Mouse (Mus musculus): ENCODE measurements at regions not wholly inside any gene's neighbourhood (a gene's known extent, or its start where the extent isn't known, plus 50 kb on each side); places are given as distances from the start of the nearest gene placed in this dataset.

DNA sequence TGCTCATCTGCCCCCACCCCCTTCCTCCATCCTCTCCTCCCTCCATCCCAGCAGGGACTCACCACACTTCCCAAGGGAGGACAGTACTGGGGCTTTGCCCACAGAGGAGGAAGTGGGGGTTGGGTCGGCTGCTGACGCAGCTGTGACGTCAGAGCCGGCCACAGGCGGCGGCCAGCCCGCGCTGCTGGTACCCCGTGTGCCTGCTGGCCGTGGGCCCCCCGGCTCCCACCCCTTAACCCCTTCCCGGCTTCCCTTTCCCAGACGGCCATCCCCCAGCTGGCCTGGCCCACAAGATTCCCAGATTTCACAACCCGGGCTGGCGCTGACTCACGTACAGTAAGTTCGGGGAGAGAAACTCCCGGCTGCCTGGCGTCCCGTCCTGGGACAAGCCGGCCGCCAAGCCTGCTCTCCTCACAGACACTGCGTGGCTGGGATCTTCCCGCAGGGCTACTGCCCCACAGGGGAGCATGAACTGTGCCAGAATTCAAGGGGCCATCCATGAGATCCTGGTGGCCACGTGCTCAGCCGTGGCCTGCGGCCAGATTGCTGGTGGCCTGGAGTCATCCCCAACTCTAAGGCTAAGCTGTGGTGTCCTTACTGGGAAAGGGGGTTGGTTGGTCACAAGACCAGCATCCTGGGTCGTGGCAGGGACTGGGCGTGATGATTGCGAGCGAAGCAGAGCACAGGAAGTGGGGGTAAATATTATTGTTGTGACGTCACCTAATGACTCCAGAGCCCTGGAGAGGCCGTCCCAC lies 87.9 kb upstream of the Tmem189 start:
- peak; percentile 61 to 65 for DNase-seq

DNA sequence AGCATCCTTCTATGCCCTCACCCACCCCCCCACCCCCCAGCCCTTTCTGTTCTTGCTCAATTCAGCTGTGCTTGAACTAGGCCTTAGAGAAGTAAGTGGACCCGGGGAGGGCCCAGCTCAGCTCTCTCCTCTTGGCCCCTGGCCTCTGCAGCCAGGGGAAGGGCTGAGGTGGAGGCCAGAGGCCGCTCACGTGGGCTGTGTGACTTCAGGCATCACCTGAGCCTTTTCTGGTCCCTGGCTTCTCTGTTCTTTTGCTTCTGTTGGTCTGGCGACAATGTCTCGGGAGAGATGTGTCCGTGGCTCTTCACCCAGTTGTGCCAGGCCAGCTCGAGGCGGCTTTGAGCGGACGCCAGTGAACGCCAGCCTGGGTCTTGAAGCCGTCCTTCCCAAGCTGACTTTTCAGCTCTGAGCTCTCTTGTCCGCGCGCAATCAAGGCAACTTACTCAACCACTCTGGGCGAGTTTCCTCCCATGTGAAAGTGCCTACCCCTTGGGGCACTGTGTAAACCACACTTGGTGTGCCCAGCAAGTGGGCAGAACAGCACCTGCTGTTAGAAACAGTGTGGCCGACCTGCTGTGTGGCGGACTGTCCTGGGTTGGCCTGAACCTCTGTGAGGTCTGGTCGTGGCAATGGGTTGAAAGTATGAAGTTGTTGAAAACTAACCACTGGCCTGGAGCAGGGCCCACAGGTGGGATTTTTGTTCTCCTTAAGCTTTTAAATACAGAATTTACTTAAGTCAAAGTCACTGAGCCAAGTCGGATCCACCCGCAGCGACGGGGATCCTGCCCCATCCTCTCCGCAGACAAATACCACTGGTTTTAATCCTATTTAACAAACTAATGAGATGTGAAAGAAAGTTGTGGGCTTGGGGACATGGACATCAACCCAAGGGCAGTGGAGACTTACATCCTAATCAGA lies 86.9 kb upstream of the Tmem189 start:
- no peak for DNase-seq

DNA sequence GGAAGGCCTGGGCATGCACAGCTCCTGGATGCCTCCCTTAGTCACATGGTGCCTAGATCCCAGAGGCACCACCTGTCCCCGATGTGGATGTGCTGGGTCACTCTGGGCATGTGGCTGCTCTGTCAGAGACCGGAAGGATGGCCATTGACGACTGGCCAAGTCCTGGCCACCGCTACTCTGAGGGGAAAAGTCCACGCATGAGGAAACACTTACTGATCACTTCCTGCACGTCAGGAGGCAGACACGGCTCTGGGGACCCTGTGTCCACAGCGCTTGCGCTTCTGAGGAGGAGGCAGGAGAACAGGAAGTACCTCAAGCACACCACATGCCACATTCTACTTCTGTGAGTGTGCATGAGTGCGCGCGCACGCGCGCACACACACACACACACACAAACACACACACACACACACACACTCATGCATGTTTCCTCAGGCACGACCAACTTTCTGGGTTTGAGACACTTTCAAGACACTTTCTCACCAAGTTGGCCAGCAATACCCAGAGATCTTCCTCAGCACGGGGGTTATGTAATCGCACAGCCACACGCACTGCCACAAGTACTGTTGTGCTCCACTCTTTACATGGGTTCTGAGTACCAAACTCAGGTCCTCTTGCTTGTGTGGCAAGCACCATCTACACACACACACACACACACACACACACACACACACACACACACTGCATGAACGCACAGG lies 85.7 kb upstream of the Tmem189 start:
- peak in 1 of 2 experiments; percentile 36 for DNase-seq

DNA sequence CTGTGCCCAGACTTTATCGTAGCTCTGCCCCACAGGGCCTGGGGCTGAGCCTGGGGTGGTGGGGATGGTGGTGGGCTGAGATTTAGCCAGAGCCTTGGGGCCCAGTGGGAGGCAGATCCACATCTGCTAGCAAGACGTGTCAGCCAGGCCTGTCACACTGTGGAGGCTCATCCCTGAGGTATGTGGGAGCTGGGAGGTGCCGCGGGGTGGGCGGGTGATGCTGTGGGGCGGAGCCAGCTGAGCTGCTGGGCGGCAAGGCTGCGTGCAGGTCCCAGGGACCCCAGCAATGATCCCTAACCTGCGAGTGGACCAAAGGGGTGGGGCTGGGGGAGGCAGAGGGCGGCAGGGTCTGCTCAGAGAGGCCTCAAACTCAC lies 85.2 kb upstream of the Tmem189 start:
- no peak for DNase-seq

DNA sequence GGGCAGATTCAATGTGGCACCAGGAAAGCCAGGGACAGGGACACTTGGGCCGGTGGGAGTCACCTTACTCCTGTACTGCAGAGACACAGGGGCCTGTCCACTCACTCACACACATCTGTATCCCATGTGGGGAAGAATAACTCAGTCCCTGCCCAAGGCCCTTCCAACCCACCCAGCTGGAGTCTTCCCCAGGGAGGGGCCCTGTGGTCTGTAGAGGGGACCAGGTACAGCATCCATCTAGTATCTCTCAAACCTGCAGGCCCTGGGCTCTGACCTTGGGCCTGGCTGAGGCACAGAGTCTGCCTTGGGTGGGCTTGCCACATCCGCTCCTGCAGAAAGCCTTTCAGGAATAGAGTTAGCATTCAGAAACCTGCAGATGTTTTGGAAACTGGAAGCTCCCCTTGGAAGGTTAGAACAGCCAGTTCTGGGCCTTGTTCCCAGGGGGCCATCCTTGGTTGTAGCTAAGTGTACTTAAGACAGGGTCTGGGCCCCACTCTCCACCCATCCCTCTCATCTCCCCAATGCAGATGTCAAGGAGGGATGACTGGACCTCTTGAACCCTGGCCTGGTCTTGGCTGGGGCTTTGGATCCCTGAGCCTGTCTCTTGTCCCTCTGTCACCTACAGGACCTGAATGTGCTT lies 84.7 kb upstream of the Tmem189 start:
- DNase-seq = no peak

DNA sequence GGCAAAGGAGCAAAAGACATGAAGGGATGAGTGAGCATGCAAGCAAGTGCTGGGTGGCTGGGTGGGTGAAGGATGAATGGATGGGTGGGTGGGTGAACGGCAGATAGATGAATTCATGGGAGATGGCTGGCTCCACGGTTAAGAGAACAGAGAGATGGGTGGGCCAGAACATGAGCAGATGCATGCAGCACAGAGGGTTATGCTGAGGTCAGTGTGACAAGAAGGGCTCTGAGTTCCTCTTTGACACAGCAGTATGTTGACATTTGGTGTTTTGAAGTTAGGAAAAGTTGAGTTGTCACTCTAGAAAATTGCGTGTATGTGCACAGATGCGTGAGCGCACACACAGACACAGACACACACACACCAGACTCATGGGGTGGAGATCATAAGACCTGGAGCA lies 83.2 kb upstream of the Tmem189 start:
- DNase-seq = no peak

DNA sequence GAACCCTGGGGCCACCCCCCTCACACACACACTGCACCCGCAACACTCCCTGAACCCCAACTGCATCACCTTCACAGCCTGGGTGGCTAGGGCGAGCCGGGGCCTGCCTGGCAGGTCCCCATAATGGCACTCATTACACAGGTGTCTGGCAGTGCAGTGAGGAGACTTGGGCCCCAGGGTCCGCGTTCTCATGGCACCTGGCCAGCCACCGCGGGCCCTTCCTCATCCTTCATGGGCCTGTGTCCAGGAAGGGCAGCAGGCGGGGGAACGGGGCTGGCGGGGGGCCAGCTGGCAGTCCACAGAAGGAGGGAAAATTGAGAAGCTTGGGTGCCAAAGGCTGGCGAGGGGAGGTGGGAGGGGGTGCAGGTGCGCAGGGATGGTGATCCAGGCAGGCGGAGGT lies 78.3 kb upstream of the Tmem189 start:
- DNase-seq = peak; percentile 77 to 78

DNA sequence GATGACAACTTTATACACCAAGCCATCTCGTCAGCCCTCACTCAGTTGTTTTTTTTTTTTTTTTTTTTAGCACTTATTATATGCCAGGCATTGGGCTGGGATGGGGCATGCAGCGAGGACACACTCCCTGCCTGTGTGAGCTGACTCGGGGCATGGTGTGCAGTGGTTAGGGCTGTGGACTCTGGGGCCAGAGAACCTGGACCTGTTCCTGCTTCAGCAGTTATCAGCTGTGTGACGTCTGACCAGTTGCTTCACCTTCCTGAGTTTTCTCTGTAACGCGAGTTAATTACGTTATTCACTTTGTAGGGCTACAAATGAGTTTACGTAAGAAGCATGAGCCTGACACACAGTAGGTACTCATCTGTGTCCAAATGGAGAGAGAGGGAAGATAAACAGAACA lies 77.7 kb upstream of the Tmem189 start:
- DNase-seq = no peak

DNA sequence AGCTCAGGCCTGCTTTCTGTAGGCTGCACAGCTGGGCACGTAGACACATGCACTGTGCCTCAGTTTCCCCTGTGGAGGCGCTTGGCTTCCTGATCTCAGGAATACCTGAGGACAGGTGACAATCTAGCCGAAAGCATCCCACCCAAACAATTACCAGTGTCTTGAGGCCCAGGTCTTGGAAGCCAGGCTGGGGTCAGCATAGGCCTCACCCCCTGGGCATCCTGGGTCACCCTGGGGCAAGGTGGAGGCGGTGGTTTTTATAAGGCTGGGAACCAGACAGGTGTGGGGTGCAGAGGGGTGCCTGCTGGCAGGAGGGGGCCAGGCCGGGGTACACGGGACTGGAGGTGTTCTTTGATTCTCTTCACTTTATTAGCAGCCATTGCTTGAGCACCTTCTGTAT lies 76.2 kb upstream of the Tmem189 start:
- DNase-seq = no peak

DNA sequence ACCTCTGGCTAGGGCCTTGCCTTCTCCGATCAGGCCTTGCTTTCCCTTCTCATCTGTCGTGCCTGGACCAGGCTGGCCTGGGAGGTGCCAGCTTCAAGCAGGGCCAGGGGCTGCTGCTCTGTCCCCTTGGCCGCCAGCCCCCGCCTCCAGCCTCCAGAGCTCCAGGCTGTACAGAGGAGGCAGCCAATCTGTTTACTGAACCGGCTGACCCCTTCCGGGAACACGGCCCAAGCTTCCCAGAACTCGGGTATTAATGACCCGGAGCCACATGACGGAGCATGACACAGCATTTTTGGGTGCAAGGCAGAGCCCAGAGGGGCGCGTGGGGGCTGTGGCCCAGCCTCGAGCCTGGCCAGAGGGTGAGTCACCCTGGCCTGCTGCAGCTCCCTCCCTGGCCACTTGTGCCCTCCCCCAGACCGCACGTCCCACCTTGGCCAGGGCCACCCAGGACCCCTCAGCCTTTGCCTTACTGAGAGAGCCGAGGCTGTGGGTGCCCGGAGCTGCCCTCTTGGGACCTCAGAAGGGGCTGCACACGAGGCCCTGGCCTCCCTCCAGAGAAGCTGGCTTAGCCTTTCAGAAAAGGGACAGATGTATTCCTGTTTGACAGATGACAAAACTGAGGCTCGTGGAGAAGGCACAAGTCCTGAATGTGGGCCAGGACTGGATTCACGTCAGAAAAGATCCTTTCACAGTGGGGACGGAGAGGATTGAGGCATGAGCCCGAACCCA lies 75.6 kb upstream of the Tmem189 start:
- DNase-seq = peak; percentile 80 to 84

DNA sequence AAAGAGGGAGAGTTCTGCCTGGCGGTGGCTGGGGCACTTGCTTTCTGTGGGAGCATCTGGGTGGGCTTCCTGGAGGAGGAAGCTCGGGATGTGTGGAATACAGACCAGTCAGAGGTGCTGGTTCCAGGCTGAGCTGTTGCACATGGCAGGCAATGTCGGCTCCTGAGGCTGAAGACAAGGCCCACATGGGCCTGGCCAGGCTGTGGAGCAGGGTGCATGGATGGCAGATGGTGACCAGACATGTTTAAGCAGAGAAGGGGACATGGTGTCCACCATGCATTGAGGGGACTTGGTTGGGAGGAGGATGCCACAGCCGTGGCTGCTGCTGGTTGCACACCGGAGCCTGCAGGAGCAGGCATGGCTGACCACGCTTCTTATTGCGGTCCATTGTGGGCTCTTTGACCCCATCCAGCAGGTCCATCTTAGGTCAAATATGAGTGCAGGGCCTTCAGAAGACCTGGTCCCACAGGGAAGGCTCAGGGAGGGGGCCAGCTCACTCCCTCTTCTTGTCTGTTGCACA lies 74.3 kb upstream of the Tmem189 start:
- DNase-seq = no peak

DNA sequence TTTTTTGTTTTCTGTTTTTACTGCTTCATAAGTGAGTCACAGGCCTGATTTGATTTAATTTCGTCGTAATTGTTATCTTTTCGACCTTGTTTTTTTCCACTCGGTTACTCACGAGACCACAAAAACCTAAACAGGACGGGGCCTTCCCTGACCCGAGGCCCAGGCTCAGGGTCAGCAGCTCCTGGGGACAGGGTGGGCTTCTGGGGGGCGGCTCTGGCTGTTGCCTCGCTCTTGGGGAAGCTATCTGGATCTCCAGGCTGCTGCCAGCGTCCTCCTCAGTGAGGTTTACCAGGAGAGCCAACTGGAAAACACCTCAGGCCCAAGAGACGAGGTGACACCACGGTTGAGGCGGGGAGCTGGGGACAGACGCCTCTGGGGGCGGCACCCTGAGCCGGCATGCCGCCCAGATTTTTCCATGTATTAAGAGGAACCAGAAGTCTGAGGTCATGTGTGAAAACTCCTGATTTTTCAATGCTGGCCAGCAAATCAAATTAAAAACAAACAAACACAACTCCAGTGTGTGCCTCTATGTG lies 71.8 kb upstream of the Tmem189 start:
- DNase-seq = no peak

DNA sequence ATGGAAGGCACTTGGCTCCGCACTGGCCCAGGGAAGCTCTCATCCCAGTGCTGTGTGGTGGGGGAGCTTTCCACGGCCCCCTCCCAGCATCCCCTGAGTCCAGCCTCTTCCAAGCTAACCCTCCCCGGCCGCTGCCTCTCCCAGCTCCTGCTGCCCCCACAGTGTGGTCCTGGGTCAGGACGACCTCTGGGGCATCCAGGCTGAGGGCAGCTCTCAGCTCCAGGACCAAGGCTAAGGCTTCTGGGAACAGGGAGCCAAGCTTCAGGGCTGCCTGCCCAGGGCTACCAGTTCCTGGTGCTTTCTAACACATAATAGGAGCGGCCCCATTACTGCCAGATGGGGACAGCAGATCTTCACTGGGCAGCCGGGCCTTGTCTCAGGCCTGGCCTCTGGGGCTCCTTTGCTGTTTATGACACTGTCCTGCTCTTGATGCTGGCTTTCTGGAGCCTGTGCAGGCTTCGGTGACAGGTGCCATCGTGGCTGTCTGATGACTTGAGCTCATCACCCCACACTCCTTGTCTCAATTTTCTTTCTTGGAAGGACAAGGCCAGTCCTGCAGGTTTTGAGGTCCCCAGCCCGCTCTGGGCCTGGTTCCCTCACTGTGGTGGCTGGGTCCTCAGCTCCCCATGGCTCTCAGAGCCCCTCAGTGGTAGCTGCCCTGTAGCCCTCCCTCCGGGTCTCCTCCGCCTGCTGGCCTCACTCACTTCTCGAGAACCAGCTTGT lies 71.2 kb upstream of the Tmem189 start:
- DNase-seq = no peak

DNA sequence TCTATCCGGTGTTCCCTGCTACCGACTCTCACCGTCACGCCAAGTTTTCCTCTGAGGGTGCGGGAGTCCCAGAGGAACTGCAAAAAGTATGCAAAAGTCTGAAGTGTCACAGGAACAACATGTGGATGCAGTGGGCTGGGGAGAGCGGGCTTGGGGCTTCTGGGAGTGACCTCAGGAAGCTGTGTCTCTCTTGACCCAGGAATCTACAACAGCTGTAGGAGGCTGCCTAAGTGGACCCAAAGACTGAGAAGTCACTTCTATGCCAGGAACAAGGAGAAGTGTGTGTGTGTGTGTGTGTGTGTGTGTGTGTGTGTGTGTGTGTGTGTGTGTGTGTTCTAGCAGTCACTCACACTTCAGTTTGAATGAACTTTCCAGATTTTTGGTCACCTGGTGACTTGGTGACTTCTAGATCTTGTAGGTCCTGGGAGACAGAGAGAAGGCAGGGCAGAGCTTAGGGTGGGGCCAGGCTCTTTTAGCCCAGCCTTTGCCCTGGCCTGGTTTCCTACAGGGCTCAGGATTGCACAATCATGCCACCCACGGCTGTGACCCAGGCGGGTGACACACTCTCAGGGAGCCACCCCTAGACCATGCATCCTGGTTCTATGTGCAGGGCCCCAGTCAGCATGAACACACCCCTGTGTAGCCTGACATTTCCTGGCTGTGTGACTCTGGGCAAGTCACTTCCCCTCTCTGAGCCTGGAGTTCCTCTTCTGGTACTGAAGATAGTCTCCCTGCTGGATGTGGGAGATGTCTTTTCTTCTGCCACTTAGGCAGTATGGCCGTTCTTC lies 70.2 kb upstream of the Tmem189 start:
- DNase-seq = no peak

DNA sequence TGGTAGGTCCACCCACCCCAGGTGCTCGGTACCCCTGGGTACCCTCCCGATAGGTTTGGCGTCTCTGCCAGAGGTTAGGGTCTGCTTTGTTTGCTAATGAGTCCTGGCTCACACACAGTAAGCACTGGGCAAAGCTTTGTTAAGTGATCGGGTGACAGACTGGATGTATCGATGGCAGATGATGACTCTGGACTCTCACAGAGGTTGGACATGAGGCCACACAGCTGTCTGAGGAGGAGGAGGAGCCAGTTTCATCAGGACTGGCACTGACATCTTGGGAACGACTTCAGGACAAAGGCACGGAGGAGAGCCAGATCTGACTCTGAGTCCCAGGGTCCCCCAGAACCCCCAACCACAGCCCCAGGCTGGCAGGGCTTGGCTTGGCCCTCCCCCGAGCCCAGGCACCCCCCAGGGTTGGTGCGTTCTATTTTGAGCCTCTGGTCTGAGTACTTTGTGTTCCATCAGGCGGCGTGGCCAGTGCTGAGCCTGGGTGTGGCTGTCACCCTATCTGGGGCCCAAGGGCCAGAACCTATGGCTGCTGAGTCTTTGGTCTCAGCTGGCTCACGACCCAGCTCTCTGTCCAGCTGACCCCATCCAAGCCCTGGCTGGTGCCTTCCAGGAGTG lies 67.6 kb upstream of the Tmem189 start:
- DNase-seq = no peak

DNA sequence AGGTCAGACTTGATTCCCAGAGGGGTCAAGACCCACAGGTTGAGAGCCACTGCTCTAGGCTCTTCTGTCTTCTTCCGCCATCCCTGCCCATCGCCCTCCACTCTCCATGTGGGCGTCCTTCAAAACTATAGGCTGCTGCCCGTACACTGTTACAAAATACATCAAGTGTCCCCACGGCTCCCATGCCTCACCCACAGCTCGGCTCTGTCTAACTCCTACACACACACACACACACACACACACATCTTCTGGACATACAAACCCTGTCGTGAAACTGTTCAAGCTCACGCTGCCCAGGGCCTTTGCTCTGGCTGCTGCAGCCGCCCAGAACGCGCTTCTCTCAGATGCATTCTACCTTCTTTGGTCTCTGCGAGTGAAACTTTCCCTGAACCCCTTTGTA lies 67.1 kb upstream of the Tmem189 start:
- DNase-seq = no peak

DNA sequence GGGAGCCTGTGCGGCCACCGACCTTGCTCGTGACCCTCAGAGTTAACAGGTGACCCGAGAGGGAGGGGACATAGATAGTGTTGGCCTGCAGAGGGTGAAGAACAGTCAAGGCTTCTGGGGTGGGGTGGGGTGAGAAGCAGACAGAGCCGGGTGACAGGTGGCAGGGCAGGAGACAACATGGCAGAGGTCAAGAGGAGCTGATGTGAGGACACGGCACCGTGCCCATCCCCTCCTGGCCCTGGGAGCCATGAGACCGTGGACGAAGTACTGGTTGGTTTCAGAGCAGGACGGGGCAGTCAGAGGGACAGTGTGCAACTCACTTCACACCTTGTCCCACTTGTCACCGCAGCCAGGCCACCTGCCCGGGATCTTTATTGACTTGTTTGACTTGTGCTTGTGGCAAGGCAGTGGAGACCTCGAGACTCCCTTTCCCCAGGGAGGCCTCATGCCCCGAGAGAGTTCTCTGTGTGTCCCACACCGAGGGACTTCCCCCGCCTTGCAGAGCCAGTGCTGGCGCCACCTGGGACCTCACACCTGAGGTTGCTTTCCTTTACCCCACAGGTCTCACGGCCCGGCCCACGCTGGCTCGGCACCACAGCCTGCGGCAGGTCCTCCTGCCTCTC lies 65.4 kb upstream of the Tmem189 start:
- DNase-seq = no peak

DNA sequence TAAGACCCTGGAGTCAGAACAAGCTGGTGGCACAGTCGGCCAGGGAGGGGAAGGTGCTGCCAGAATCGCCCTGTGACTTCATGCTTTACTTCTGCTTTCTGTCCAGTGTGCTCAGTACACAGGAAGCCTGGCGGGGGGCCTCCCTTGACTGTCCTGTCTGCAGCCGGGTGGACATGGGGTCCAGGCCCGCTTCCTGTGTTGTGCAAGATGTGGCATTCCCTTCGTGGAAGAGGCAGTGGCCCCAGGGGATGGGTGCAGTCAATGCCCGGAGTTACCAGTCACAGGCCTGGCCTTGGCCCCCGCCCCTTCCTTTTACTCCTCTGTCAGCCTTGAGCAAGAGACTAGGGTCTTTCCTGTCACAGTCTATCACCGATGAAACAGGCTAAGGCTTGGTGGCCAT lies 64.3 kb upstream of the Tmem189 start:
- DNase-seq = no peak

Data from cerebellum, postnatal 14 days (tissue).